Mouse (Mus musculus) lung, embryonic 14.5 days (tissue): Measurements from ENCODE around the gene Ece1. TPM values are rescaled to one million over a fixed set of nuclear protein-coding genes. Genes with fewer than 3 reads are reported as not detected.
A peak's percentile ranks its signal among the peaks of the same experiment; 100 is the strongest.

Source experiments
- ATAC-seq: fragments of 200-750 bp; cut with Nextera tagmentation; 2 replicates; pipeline ENCODE4 v1.8.0; 2017; ENCODE audit warnings: mild to moderate bottlenecking, moderate TSS enrichment, moderate library complexity; ENCODE audit not compliant: insufficient read depth
- DNase-seq: peaks from one replicate; pipeline ENCODE4 v3.0.0-alpha.2; 2015
- H3K27ac ChIP-seq: fragments of 300-500 bp; sonication (generic); 2 replicates; pipeline ENCODE4 v1.5.1; 2014; ENCODE audit warnings: low read depth, mild to moderate bottlenecking, moderate library complexity
- H3K27me3 ChIP-seq: fragments of 300-500 bp; sonication (generic); 2 replicates; pipeline ENCODE4 v1.6.1; 2014; ENCODE audit warnings: low read length, control low read depth; ENCODE audit not compliant: insufficient read depth
- H3K36me3 ChIP-seq: fragments of 300-500 bp; sonication (generic); 2 replicates; pipeline ENCODE4 v1.6.1; 2014; ENCODE audit warnings: control low read depth; ENCODE audit not compliant: insufficient read depth
- H3K4me1 ChIP-seq: fragments of 300-500 bp; sonication (generic); 2 replicates; pipeline ENCODE4 v1.6.1; 2014; ENCODE audit warnings: antibody characterized with exemption, control low read depth; ENCODE audit not compliant: insufficient read depth
- H3K4me2 ChIP-seq: fragments of 300-500 bp; sonication (generic); 2 replicates; pipeline ENCODE4 v1.6.1; 2014; ENCODE audit warnings: mild to moderate bottlenecking
- H3K4me3 ChIP-seq: fragments of 300-500 bp; sonication (generic); 2 replicates; pipeline ENCODE4 v1.5.1; 2014; ENCODE audit warnings: low read depth, low read length
- H3K9ac ChIP-seq: fragments of 300-500 bp; sonication (generic); 2 replicates; pipeline ENCODE4 v1.6.1; 2014
- H3K9me3 ChIP-seq: fragments of 300-500 bp; sonication (generic); 2 replicates; pipeline ENCODE4 v1.6.1; 2016; ENCODE audit warnings: low read depth, low read length, control low read depth
- CTCF ChIP-seq: IDR thresholded peaks from 2 replicates; pipeline ENCODE4 v1.5.1; 2016; ENCODE audit warnings: antibody characterized with exemption, low read depth
- WGBS: fragments of 180-500 bp; shearing (Covaris S2); extraction: QIAGEN DNeasy Blood & Tissue Kit; methylation state at CpG from one replicate; pipeline ENCODE4 v1.1.7; 2014; 5-methylcytosine and 5-hydroxymethylcytosine counted together
- polyA plus RNA-seq: library from polyadenylated mRNA; unstranded; fragments of >200 nt; fragmentation: Nextera tagmentation; extraction: Ambion mirVana; gene quantifications from 2 replicates; pipeline ENCODE4 v1.2.1, GENCODE M21; 2014

The Ece1 gene
- polyA plus RNA-seq, 1 experiment from 2014 or later: 59.3 TPM

DNA sequence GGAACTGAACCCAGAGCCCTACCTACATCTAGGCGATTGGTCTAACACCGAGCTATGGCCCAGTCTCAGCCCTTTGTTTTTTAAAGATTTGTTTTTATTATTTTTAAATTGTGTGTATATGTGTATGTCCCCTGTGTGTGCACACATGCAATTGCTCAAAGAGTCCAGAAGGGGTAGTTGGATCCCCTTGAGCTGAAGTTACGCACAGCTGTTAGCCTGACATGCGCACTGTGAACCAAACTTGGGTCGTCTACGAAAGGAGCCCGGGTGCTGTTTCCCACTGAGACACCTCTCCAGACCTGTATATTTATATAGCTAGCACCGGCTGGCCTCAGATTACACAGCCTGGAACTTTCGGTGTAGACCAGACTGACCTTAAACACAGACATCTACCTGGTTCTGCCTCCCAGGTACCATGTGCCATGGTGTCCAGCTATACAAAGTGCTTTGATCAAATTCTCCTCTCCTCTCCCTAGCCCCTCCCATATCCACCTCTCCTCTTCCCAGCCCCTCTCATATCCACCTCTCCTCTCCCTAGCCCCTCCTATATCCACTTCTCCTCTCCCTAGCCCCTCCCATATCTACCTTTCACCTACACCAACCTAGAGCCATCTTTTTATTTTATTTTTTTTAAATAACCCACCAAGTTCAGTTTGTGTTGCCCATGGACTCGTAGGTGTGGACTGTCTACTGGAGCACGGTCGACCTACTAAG lies 79.3 kb downstream of the Ece1 start:
- ATAC-seq (no peak), DNase-seq (no peak)
- Histone ChIP-seq H3K36me3 (peaks cover 58% of the 10 kb centered on the region), H3K9me3 (no peaks in the 10 kb centered on the region), H3K27ac (no peak overlapping the region), H3K4me2 (no peak overlapping the region), H3K9ac (no peak overlapping the region), H3K4me1 (no peaks in the 10 kb centered on the region), H3K27me3 (0 out of 2 replicates have a peak, but pooled peaks cover 9% of the 10 kb centered on the region), H3K4me3 (no peak overlapping the region)
- 86% methylated on average over 12 of the region's 12 CpGs for WGBS
- no peak for TF ChIP-seq CTCF

DNA sequence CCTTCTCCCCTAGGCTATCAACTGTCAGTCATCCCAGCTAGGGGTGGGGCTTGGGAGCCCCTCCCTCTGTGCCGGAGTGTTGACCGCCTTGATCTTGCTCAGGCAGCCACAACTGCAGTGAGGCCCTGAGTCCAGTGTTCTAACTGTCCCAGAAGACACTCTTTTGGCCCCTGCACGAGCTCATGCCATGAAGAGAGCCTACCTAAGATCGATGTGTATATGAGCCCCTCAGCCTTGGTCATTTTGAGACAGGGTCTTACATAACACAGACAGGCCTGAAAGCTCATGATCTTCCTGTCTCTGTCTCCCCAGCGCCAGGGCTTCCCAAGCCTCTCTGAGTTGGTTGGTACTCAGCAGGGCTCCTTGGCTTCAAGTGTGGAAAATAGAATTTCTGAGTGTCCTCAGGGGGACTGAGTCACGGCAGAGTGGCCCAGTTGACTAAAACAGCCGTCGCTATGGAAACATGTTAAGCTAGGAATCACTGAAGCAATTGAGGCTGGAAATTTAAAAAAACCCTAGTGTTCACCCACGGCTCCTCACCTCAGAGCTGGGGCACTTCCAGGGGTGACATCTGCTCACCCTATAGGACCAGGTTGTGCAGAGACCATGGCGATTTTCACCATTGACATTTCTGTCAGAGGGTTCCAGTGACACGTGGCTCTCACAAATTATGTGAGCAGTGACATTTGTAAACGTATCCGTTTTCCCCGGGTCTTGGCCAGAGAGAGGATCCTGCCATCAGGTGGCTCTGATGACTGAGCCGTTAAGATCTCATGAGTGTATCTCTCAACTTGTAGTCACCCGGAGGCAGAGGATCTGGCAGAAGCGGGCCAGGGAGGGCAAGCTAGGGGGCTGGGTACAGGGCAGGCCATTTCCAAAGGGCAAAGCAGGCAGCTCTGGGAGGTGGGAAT lies 80.1 kb downstream of the Ece1 start:
- 45% methylated on average over 17 of the region's 17 CpGs for WGBS
- H3K9ac ChIP-seq: no peak overlapping the region

GRCm38 (mm10) chr4:137942782-137943486 lies 80.9 kb downstream of the Ece1 start:
- no peak overlapping the region for H3K9ac ChIP-seq
- no peak for TF ChIP-seq CTCF
- H3K36me3 ChIP-seq: peaks cover 55% of the 10 kb centered on the region
- no peak overlapping the region for H3K27ac ChIP-seq
- ATAC-seq (no peak), DNase-seq (no peak)
- H3K4me3 ChIP-seq: no peak overlapping the region
- H3K27me3 ChIP-seq: 0 out of 2 replicates have a peak, but pooled peaks cover 3% of the 10 kb centered on the region
- H3K4me2 ChIP-seq: no peak overlapping the region
- 64% methylated on average over 9 of the region's 9 CpGs for WGBS
- no peaks in the 10 kb centered on the region for H3K4me1 ChIP-seq
- no peaks in the 10 kb centered on the region for H3K9me3 ChIP-seq

More for the DNA sequence above, 80.1 kb downstream of the Ece1 start:
- H3K36me3 ChIP-seq: peaks cover 60% of the 10 kb centered on the region
- no peak for DNase-seq
- no peak overlapping the region for H3K4me3 ChIP-seq
- 0 out of 2 replicates have a peak, but pooled peaks cover 9% of the 10 kb centered on the region for H3K27me3 ChIP-seq
- no peak for TF ChIP-seq CTCF
- no peaks in the 10 kb centered on the region for H3K9me3 ChIP-seq
- H3K4me1 ChIP-seq: no peaks in the 10 kb centered on the region
- no peak overlapping the region for H3K27ac ChIP-seq
- ATAC-seq: no peak
- H3K4me2 ChIP-seq: no peak overlapping the region

- TF ChIP-seq CTCF: no peak
- Histone ChIP-seq H3K9me3 (no peaks in the 10 kb centered on the region), H3K36me3 (peaks cover 55% of the 10 kb centered on the region)
Measured at GRCm38 (mm10) chr4:137943540-137943939, 81.5 kb downstream of the Ece1 start.

GRCm38 (mm10) chr4:137945376-137945775 lies 83.3 kb downstream of the Ece1 start:
- Histone ChIP-seq H3K27ac (no peak overlapping the region), H3K4me2 (no peak overlapping the region), H3K36me3 (peaks cover 56% of the 10 kb centered on the region), H3K9ac (no peak overlapping the region), H3K4me3 (no peak overlapping the region), H3K4me1 (no peaks in the 10 kb centered on the region), H3K27me3 (no peaks in the 10 kb centered on the region), H3K9me3 (no peaks in the 10 kb centered on the region)
- TF ChIP-seq CTCF: peak; percentile 47
- no peak for ATAC-seq
- 71% methylated on average over 4 of the region's 4 CpGs for WGBS
- no peak for DNase-seq

More at GRCm38 (mm10) chr4:137943540-137943939, 81.5 kb downstream of the Ece1 start:
- no peaks in the 10 kb centered on the region for H3K4me1 ChIP-seq
- no peak overlapping the region for H3K4me2 ChIP-seq
- 85% methylated on average over 10 of the region's 10 CpGs for WGBS
- no peak overlapping the region for H3K4me3 ChIP-seq
- ATAC-seq (no peak), DNase-seq (no peak)
- H3K27ac ChIP-seq: no peak overlapping the region
- 0 out of 2 replicates have a peak, but pooled peaks cover 3% of the 10 kb centered on the region for H3K27me3 ChIP-seq
- H3K9ac ChIP-seq: no peak overlapping the region

DNA sequence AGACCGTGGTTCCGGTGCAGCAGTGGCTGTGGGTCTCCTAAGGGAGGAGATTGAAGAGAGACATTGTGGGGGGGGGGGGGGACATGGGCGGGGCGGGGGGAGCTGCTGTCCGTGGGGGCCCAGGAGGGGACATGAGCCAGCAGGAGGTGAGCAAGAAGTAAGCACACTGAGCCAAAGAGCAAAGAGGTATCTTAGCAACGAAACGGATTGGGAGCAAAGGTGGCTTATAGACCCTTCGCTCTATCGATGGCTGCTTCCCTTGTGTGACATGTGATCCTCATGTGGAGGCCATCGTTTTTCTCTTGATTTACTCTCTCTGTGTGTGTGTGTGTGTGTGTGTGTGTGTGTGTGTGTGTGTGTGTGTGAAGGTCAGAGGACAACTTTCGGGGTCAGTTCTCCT lies 84.4 kb downstream of the Ece1 start:
- TF ChIP-seq CTCF: no peak
- H3K9me3 ChIP-seq: no peaks in the 10 kb centered on the region
- DNase-seq (no peak), ATAC-seq (no peak)
- H3K4me2 ChIP-seq: no peak overlapping the region
- no peak overlapping the region for H3K9ac ChIP-seq
- no peaks in the 10 kb centered on the region for H3K4me1 ChIP-seq
- H3K4me3 ChIP-seq: no peak overlapping the region
- H3K27ac ChIP-seq: no peak overlapping the region
- H3K36me3 ChIP-seq: peaks cover 52% of the 10 kb centered on the region
- WGBS: 79% methylated on average over 11 of the region's 11 CpGs
- H3K27me3 ChIP-seq: no peaks in the 10 kb centered on the region
